Mouse (Mus musculus) gastrocnemius, postnatal 25 days (tissue): ENCODE data around the gene Mtcp1. TPM values are rescaled to one million over a fixed set of nuclear protein-coding genes. Genes with fewer than 3 reads are reported as not detected.

Experiments used
- DNase-seq: peaks from one replicate; pipeline ENCODE4 v3.0.0; 2022
- long read RNA-seq, 2 experiments: library from polyadenylated mRNA; stranded (forward); transcript quantifications; one replicate each; pipeline ENCODE4 v2.0.0; 2021
- total RNA-seq, 2 experiments: library from RNA; stranded (reverse); gene quantifications; 1 replicate in 1 of 2; 2 replicates in 1 of 2; pipeline ENCODE4 v1.2.3; 2021

Gene Mtcp1
- total RNA-seq: 1 to 10 TPM; 1.9 to 2.3 TPM
- long read RNA-seq, experiment 1, partial matches to known transcripts: 0 of 2 reads
- long read RNA-seq, experiment 1, other reads (novel, unspliced or antisense): 0 of 2 reads
- long read RNA-seq, experiment 2, partial matches to known transcripts: 0 of 1 reads
- long read RNA-seq, experiment 2, other reads (novel, unspliced or antisense): 1 of 1 reads

GRCm38 (mm10) chrX:75415936-75416785, at the start of gene Mtcp1, which contains the start of the genes Cmc4 and Brcc3:
Gene Mtcp1, minus strand, starts transcription at chrX:75416588.
Gene Cmc4, minus strand, starts transcription at chrX:75416584.
Gene Brcc3, plus strand, starts transcription at chrX:75416628.
- DNase-seq: peak; percentile 89

GRCm38 (mm10) chrX:75454597-75454996, 38.2 kb upstream of the Mtcp1 start:
- no peak for DNase-seq

GRCm38 (mm10) chrX:75409711-75410110, 6.7 kb downstream of the Mtcp1 start:
- DNase-seq: no peak

GRCm38 (mm10) chrX:75403350-75403749, 13.0 kb downstream of the Mtcp1 start:
- no peak for DNase-seq

- no peak for DNase-seq
Observed at GRCm38 (mm10) chrX:75402668-75403067, 13.7 kb downstream of the Mtcp1 start.

GRCm38 (mm10) chrX:75399471-75399870, 16.9 kb downstream of the Mtcp1 start:
- no peak for DNase-seq

- peak; percentile 71 for DNase-seq
Observed at GRCm38 (mm10) chrX:75382195-75382771, 34.1 kb downstream of the Mtcp1 start, which contains the start of the genes Fundc2 and F8. Gene Fundc2, plus strand, starts transcription at chrX:75382399. Gene F8, minus strand, starts transcription at chrX:75382615.

- DNase-seq: no peak
Observed at GRCm38 (mm10) chrX:75381699-75382098, 34.7 kb downstream of the Mtcp1 start.

GRCm38 (mm10) chrX:75381176-75381575, 35.2 kb downstream of the Mtcp1 start:
- DNase-seq: no peak

- DNase-seq: no peak
Observed at GRCm38 (mm10) chrX:75376815-75377214, 39.6 kb downstream of the Mtcp1 start.

GRCm38 (mm10) chrX:75372666-75373425, 43.5 kb downstream of the Mtcp1 start:
- no peak for DNase-seq

GRCm38 (mm10) chrX:75370197-75370596, 46.2 kb downstream of the Mtcp1 start:
- no peak for DNase-seq

Other genes with a start within 250 kb of the Mtcp1 start
- 100 to 1,000 TPM; 189 to 200 TPM for gene Fundc2, start 34.2 kb downstream of the Mtcp1 start, total RNA-seq
- 1 to 10 TPM in 1 of 2 experiments, under 1 TPM in 1; 0.75 to 1.1 TPM for gene F8, start 34.0 kb downstream of the Mtcp1 start, total RNA-seq
- 1 to 10 TPM; 6.1 to 9.6 TPM for gene Cmc4, start within 50 bp of the Mtcp1 start, total RNA-seq
- gene Brcc3, start within 50 bp of the Mtcp1 start, total RNA-seq: 10 to 100 TPM; 17.0 to 18.9 TPM
- 10 to 100 TPM; 39.3 to 44.5 TPM for gene Vbp1, start 97.7 kb upstream of the Mtcp1 start, total RNA-seq
- under 1 TPM in 1 of 2 experiments, not detected in 1; 0.08 TPM for gene Rab39b, start 161.6 kb upstream of the Mtcp1 start, total RNA-seq